Comparison of ENCODE assay signal across 9 mouse cellular contexts in the genomic region with DNA sequence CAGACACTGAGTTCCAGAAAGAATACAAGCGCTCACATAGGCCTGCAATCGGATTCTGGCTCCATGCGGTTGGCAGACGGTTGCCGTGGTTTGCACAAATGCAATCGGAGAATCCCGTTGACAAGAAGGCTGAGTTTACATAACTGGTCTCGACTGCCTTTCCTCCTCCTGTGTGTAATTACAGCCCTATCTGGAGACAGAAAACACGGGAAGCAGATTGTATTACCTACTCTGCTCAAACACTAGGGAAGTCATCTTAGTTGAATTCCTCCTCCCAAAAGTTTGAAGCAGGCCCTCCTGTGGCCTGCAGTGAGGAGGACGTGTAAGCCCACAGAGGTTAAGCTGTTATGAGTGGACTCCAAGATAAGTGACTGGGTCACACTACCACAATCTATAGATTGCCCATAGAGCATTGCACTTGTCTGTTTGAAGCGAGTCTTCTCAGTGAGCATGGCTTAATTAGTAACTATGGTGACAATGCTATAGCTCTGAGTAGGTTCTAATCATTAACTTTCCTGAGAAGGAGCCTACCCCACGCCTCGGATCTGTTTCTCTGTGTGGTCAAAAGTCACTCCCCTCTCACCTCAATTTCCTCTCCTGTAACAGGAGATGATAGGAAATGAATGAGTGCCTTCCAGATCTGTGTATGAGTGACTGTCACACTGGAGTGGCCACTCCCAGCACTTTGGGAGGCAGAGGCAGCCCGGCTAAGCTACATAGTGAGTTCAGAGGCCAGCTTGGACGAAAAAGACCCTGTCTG. TPM values are rescaled to one million over a fixed set of nuclear protein-coding genes. Genes with fewer than 3 reads are reported as not detected.
DNase-seq lines count a peak whose midpoint lies in the region; ATAC-seq and TF ChIP-seq lines count a peak whose summit lies in the region.
"Had no signal": no experiment of that assay in that cellular context is flagged by ENCODE, and none has a peak within 500 bp of the region (broad histone marks: within the 10 kb centered on the region; RNA-seq: fewer than 3 reads in every experiment).

No protein-coding gene starts in this region.

- H3K9me3 ChIP-seq in embryonic facial prominence, embryonic 14.5 days (ENCODE audit: control insufficient read depth, low read length) = no peaks in the 10 kb centered on the region
- no peaks in the 10 kb centered on the region for H3K9me3 ChIP-seq in kidney, embryonic 15.5 days (replicated peaks)
- no peaks in the 10 kb centered on the region for H3K9me3 ChIP-seq in liver, postnatal 0 days (ENCODE audit: low read length)
- H3K9me3 ChIP-seq: heart, embryonic 13.5 days had no signal

- no peak for TF ChIP-seq EP300 in liver, postnatal 0 days (IDR thresholded peaks at IDR 0.05; ENCODE audit: low read depth)

- H3K4me3 ChIP-seq in embryonic facial prominence, embryonic 14.5 days (ENCODE audit: low read depth, low read length) = no peak overlapping the region
- no peak overlapping the region for H3K4me3 ChIP-seq in kidney, embryonic 15.5 days (replicated peaks)
- H3K4me3 ChIP-seq in liver, postnatal 0 days (ENCODE audit: low read depth, low read length) = no peak overlapping the region
- H3K4me3 ChIP-seq: heart, embryonic 13.5 days; megakaryocyte, embryonic 14.5 days had no signal

- WGBS in embryonic facial prominence, embryonic 14.5 days = 37% methylated on average over 15 of the region's 15 CpGs
- 34% methylated on average over 15 of the region's 15 CpGs for WGBS in kidney, embryonic 15.5 days
- 57% methylated on average over 15 of the region's 15 CpGs for WGBS in liver, postnatal 0 days (ENCODE audit: insufficient replicate concordance)

- H3K27ac ChIP-seq in embryonic facial prominence, embryonic 14.5 days (replicated peaks; ENCODE audit: low read depth, low read length) = no peak overlapping the region
- peak overlapping the region; percentile 86 for H3K27ac ChIP-seq in kidney, embryonic 15.5 days
- peak overlapping the region; percentile 73 for H3K27ac ChIP-seq in liver, postnatal 0 days (ENCODE audit: low read depth)
- H3K27ac ChIP-seq: heart, embryonic 13.5 days had no signal

- no peaks in the 10 kb centered on the region for H3K27me3 ChIP-seq in embryonic facial prominence, embryonic 14.5 days (replicated peaks; ENCODE audit: control insufficient read depth, insufficient read depth, low read length)
- H3K27me3 ChIP-seq in kidney, embryonic 15.5 days = no peaks in the 10 kb centered on the region
- no peaks in the 10 kb centered on the region for H3K27me3 ChIP-seq in liver, postnatal 0 days (ENCODE audit: insufficient read depth, low read length)
- H3K27me3 ChIP-seq: heart, embryonic 13.5 days; megakaryocyte, embryonic 14.5 days had no signal

- ATAC-seq in embryonic facial prominence, embryonic 14.5 days (ENCODE audit: low read depth) = peak; percentile 31; the same call in 1 of the 2 replicates
- ATAC-seq in kidney, embryonic 15.5 days (replicated peaks; ENCODE audit: low FRiP score) = peak; percentile 87
- ATAC-seq in liver, postnatal 0 days = peak; percentile 88
- ATAC-seq in erythroblast, adult 5-6 weeks (replicated peaks; ENCODE audit: low FRiP score, poor library complexity, severe bottlenecking) = no peak

- H3K4me2 ChIP-seq in embryonic facial prominence, embryonic 14.5 days (ENCODE audit: low read depth, low read length) = no peak overlapping the region
- no peak overlapping the region for H3K4me2 ChIP-seq in kidney, embryonic 15.5 days
- 0 out of 2 replicates have a peak overlapping the region, but pooled peaks have one; percentile 8 for H3K4me2 ChIP-seq in liver, postnatal 0 days (ENCODE audit: low read depth, low read length)
- H3K4me2 ChIP-seq: heart, embryonic 13.5 days had no signal

- H3K36me3 ChIP-seq in embryonic facial prominence, embryonic 14.5 days (ENCODE audit: control insufficient read depth, insufficient read depth, low read length) = no peaks in the 10 kb centered on the region
- H3K36me3 ChIP-seq in kidney, embryonic 15.5 days = no peaks in the 10 kb centered on the region
- no peaks in the 10 kb centered on the region for H3K36me3 ChIP-seq in liver, postnatal 0 days (replicated peaks; ENCODE audit: insufficient read depth, low read length)
- H3K36me3 ChIP-seq: heart, embryonic 13.5 days had no signal

- TF ChIP-seq CTCF in liver, postnatal 0 days (IDR thresholded peaks at IDR 0.05; ENCODE audit: low read depth) = no peak

- H3K4me1 ChIP-seq in embryonic facial prominence, embryonic 14.5 days (ENCODE audit: control insufficient read depth, insufficient read depth, low read length) = peaks cover 10% of the 10 kb centered on the region; the same call in 1 of the 2 replicates
- peaks cover 55% of the 10 kb centered on the region for H3K4me1 ChIP-seq in kidney, embryonic 15.5 days
- peaks cover 9% of the 10 kb centered on the region for H3K4me1 ChIP-seq in liver, postnatal 0 days (ENCODE audit: insufficient read depth)

- no peak overlapping the region for H3K9ac ChIP-seq in embryonic facial prominence, embryonic 14.5 days (ENCODE audit: low read depth, low read length)
- H3K9ac ChIP-seq in kidney, embryonic 15.5 days = no peak overlapping the region
- H3K9ac ChIP-seq in liver, postnatal 0 days (replicated peaks) = no peak overlapping the region
- H3K9ac ChIP-seq: heart, embryonic 13.5 days had no signal

- DNase-seq in embryo, embryonic 9.5 days (ENCODE audit: extremely low spot score) = peak; percentile 28
- DNase-seq in embryonic facial prominence, embryonic 14.5 days (ENCODE audit: low spot score) = peak; percentile 81
- peak; percentile 22 for DNase-seq in liver, postnatal 0 days
- no peak for DNase-seq in left cerebral cortex, adult 9 months (ENCODE audit: low spot score in 2 of 2)
- no peak for DNase-seq in layer of hippocampus, postnatal 36 days

RNA-seq across cellular contexts. Expression of a gene that starts 37.5 kb away (rescaled TPM):
- polyA plus RNA-seq in embryonic facial prominence, embryonic 14.5 days (2014; fragmentation: Nextera tagmentation; extraction: Ambion mirVana) = 3.6 and 3.9 TPM in 2 replicates
- 6.6 and 7.4 TPM in 2 replicates for polyA plus RNA-seq in kidney, embryonic 15.5 days (2015; fragmentation: Nextera tagmentation; extraction: Ambion mirVana)
- 0.51 TPM in 2 replicates for polyA plus RNA-seq in liver, postnatal 0 days (2015; fragmentation: Nextera tagmentation; extraction: Ambion mirVana)
- 2.1 and 2.3 TPM in 2 replicates for total RNA-seq in erythroblast, adult 5-6 weeks (2015; ENCODE audit: low replicate concordance)
- 0.70 and 0.85 TPM in 2 replicates for total RNA-seq in erythroblast, adult 5-6 weeks (2017; ENCODE audit: low replicate concordance)
- 1 to 10 TPM; 5.1 to 5.4 TPM for total RNA-seq in layer of hippocampus, postnatal 36 days (2021)

Comparison
In these comparisons a context has a peak if more than half of its experiments do, and no peak if none do; other contexts are left out.
1. DNase-seq: peak in embryo, embryonic 9.5 days (single experiment), embryonic facial prominence, embryonic 14.5 days (single experiment) and liver, postnatal 0 days (single experiment); none in left cerebral cortex, adult 9 months (0 of 2) and layer of hippocampus, postnatal 36 days (0 of 2).